Mouse (Mus musculus): ENCODE measurements around the gene Zfp292. TPM values are rescaled to one million over a fixed set of nuclear protein-coding genes. Genes with fewer than 3 reads are reported as not detected.
"Not testable (repeated sequence)": the region's sequence is repeated elsewhere in the genome, so short reads cannot be mapped to it uniquely, and the experiment has no call there.

The Zfp292 gene
- 16.1 and 17.6 TPM in 2 replicates for polyA plus RNA-seq (2016; fragmentation: Nextera tagmentation; extraction: Ambion mirVana)

- WGBS, result under 1% methylated on average over 44 of the region's 44 CpGs
Measured at GRCm38 (mm10) chr4:34882818-34883217, at the start of gene Zfp292. Gene Zfp292 (minus strand): TSS chr4:34882960.

GRCm38 (mm10) chr4:34928386-34928785 lies 45.6 kb upstream of the Zfp292 start:
- not testable (repeated sequence) for H3K27me3 ChIP-seq (ENCODE audit: insufficient read depth, poor library complexity, severe bottlenecking); H3K27ac ChIP-seq; H3K9me3 ChIP-seq; DNase-seq (ENCODE audit: low spot score); H3K36me3 ChIP-seq; H3K4me3 ChIP-seq; H3K4me1 ChIP-seq
- 70% methylated on average over 7 of the region's 7 CpGs for WGBS

More at GRCm38 (mm10) chr4:34882818-34883217, at the start of gene Zfp292:
- DNase-seq (ENCODE audit: low spot score), result peak; percentile 96
- H3K27ac ChIP-seq, result peak within 1 kb of the TSS; percentile 100
- no peaks in the 10 kb centered on the region for H3K27me3 ChIP-seq (ENCODE audit: insufficient read depth, poor library complexity, severe bottlenecking)
- H3K4me3 ChIP-seq, result peak within 1 kb of the TSS; percentile 96
- peaks cover 20% of the 10 kb centered on the region; the same call in 1 of the 2 replicates for H3K4me1 ChIP-seq
- H3K36me3 ChIP-seq, result peaks cover 12% of the 10 kb centered on the region
- H3K9me3 ChIP-seq, result no peaks in the 10 kb centered on the region

GRCm38 (mm10) chr4:34922177-34922870 lies 39.6 kb upstream of the Zfp292 start:
- Histone ChIP-seq H3K4me1 (no peaks in the 10 kb centered on the region), H3K27me3 (ENCODE audit: insufficient read depth, poor library complexity, severe bottlenecking) (no peaks in the 10 kb centered on the region), H3K9me3 (no peaks in the 10 kb centered on the region), H3K36me3 (no peaks in the 10 kb centered on the region), H3K27ac (no peak overlapping the region), H3K4me3 (no peak overlapping the region)
- DNase-seq (ENCODE audit: low spot score), result no peak
- 63% methylated on average over 6 of the region's 6 CpGs for WGBS

- DNase-seq (ENCODE audit: low spot score), result no peak
- no peak overlapping the region for H3K27ac ChIP-seq
- H3K36me3 ChIP-seq, result no peaks in the 10 kb centered on the region
- H3K4me3 ChIP-seq, result no peak overlapping the region
- no peaks in the 10 kb centered on the region for H3K27me3 ChIP-seq (ENCODE audit: insufficient read depth, poor library complexity, severe bottlenecking)
- no peaks in the 10 kb centered on the region for H3K4me1 ChIP-seq
- WGBS, result 74% methylated on average over 7 of the region's 7 CpGs
- H3K9me3 ChIP-seq, result no peaks in the 10 kb centered on the region
Measured at GRCm38 (mm10) chr4:34917400-34917799, 34.6 kb upstream of the Zfp292 start.

- WGBS, result 75% methylated on average over 3 of the region's 3 CpGs
- H3K27me3 ChIP-seq (ENCODE audit: insufficient read depth, poor library complexity, severe bottlenecking), result no peaks in the 10 kb centered on the region
- DNase-seq (ENCODE audit: low spot score), result no peak
- no peaks in the 10 kb centered on the region for H3K9me3 ChIP-seq
- H3K4me3 ChIP-seq, result no peak overlapping the region
- no peaks in the 10 kb centered on the region for H3K4me1 ChIP-seq
- H3K27ac ChIP-seq, result no peak overlapping the region
- no peaks in the 10 kb centered on the region for H3K36me3 ChIP-seq
Measured at GRCm38 (mm10) chr4:34912171-34912570, 29.4 kb upstream of the Zfp292 start.

GRCm38 (mm10) chr4:34911401-34911800 lies 28.6 kb upstream of the Zfp292 start:
- no peaks in the 10 kb centered on the region for H3K9me3 ChIP-seq
- H3K36me3 ChIP-seq, result no peaks in the 10 kb centered on the region
- no peak for DNase-seq (ENCODE audit: low spot score)
- no peak overlapping the region for H3K27ac ChIP-seq
- no peak overlapping the region for H3K4me3 ChIP-seq
- no peaks in the 10 kb centered on the region for H3K27me3 ChIP-seq (ENCODE audit: insufficient read depth, poor library complexity, severe bottlenecking)
- no peaks in the 10 kb centered on the region for H3K4me1 ChIP-seq
- WGBS, result 70% methylated on average over 3 of the region's 3 CpGs

GRCm38 (mm10) chr4:34908127-34908526 lies 25.4 kb upstream of the Zfp292 start:
- H3K27ac ChIP-seq, result no peak overlapping the region
- 86% methylated on average over 7 of the region's 7 CpGs for WGBS
- no peaks in the 10 kb centered on the region for H3K4me1 ChIP-seq
- no peak overlapping the region for H3K4me3 ChIP-seq
- no peak for DNase-seq (ENCODE audit: low spot score)
- H3K27me3 ChIP-seq (ENCODE audit: insufficient read depth, poor library complexity, severe bottlenecking), result no peaks in the 10 kb centered on the region
- no peaks in the 10 kb centered on the region for H3K36me3 ChIP-seq
- H3K9me3 ChIP-seq, result no peaks in the 10 kb centered on the region

- no peaks in the 10 kb centered on the region for H3K36me3 ChIP-seq
- WGBS, result 45% methylated on average over 14 of the region's 14 CpGs
- no peaks in the 10 kb centered on the region for H3K9me3 ChIP-seq
- no peaks in the 10 kb centered on the region for H3K27me3 ChIP-seq (ENCODE audit: insufficient read depth, poor library complexity, severe bottlenecking)
- H3K4me3 ChIP-seq, result 0 out of 2 replicates have a peak overlapping the region, but pooled peaks have one; percentile 12
- H3K4me1 ChIP-seq, result no peaks in the 10 kb centered on the region
- no peak for DNase-seq (ENCODE audit: low spot score)
- no peak overlapping the region for H3K27ac ChIP-seq
Measured at GRCm38 (mm10) chr4:34907026-34907425, 24.3 kb upstream of the Zfp292 start.

- Histone ChIP-seq H3K4me3 (no peak overlapping the region), H3K4me1 (no peaks in the 10 kb centered on the region), H3K27me3 (ENCODE audit: insufficient read depth, poor library complexity, severe bottlenecking) (no peaks in the 10 kb centered on the region), H3K9me3 (no peaks in the 10 kb centered on the region), H3K36me3 (no peaks in the 10 kb centered on the region), H3K27ac (no peak overlapping the region)
- WGBS, result 70% methylated on average over 4 of the region's 4 CpGs
- DNase-seq (ENCODE audit: low spot score), result no peak
Measured at GRCm38 (mm10) chr4:34906151-34906550, 23.4 kb upstream of the Zfp292 start.

- no peak overlapping the region for H3K27ac ChIP-seq
- H3K9me3 ChIP-seq, result no peaks in the 10 kb centered on the region
- no peaks in the 10 kb centered on the region for H3K27me3 ChIP-seq (ENCODE audit: insufficient read depth, poor library complexity, severe bottlenecking)
- DNase-seq (ENCODE audit: low spot score), result no peak
- no peak overlapping the region for H3K4me3 ChIP-seq
- no peaks in the 10 kb centered on the region for H3K4me1 ChIP-seq
- WGBS, result 59% methylated on average over 5 of the region's 5 CpGs
- no peaks in the 10 kb centered on the region for H3K36me3 ChIP-seq
Measured at GRCm38 (mm10) chr4:34905396-34905795, 22.6 kb upstream of the Zfp292 start.

GRCm38 (mm10) chr4:34901582-34901981 lies 18.8 kb upstream of the Zfp292 start:
- H3K27ac ChIP-seq; H3K27me3 ChIP-seq (ENCODE audit: insufficient read depth, poor library complexity, severe bottlenecking); H3K9me3 ChIP-seq; DNase-seq (ENCODE audit: low spot score); H3K4me3 ChIP-seq; H3K36me3 ChIP-seq; H3K4me1 ChIP-seq: not testable (repeated sequence)
- WGBS, result 53% methylated on average over 3 of the region's 3 CpGs

GRCm38 (mm10) chr4:34901166-34901565 lies 18.4 kb upstream of the Zfp292 start:
- no peaks in the 10 kb centered on the region for H3K9me3 ChIP-seq
- no peaks in the 10 kb centered on the region for H3K27me3 ChIP-seq (ENCODE audit: insufficient read depth, poor library complexity, severe bottlenecking)
- WGBS, result 70% methylated on average over 4 of the region's 4 CpGs
- H3K27ac ChIP-seq, result no peak overlapping the region
- H3K36me3 ChIP-seq, result no peaks in the 10 kb centered on the region
- no peaks in the 10 kb centered on the region for H3K4me1 ChIP-seq
- DNase-seq (ENCODE audit: low spot score), result no peak
- H3K4me3 ChIP-seq, result no peak overlapping the region

- no peaks in the 10 kb centered on the region for H3K4me1 ChIP-seq
- H3K36me3 ChIP-seq, result no peaks in the 10 kb centered on the region
- no peaks in the 10 kb centered on the region for H3K9me3 ChIP-seq
- H3K27me3 ChIP-seq (ENCODE audit: insufficient read depth, poor library complexity, severe bottlenecking), result no peaks in the 10 kb centered on the region
- H3K4me3 ChIP-seq, result no peak overlapping the region
- 48% methylated on average over 9 of the region's 9 CpGs for WGBS
- DNase-seq (ENCODE audit: low spot score), result no peak
- H3K27ac ChIP-seq, result no peak overlapping the region
Measured at GRCm38 (mm10) chr4:34900155-34900554, 17.4 kb upstream of the Zfp292 start.

GRCm38 (mm10) chr4:34899322-34899721 lies 16.6 kb upstream of the Zfp292 start:
- H3K36me3 ChIP-seq, result no peaks in the 10 kb centered on the region
- 92% methylated on average over 1 of the region's 1 CpGs for WGBS
- H3K27me3 ChIP-seq (ENCODE audit: insufficient read depth, poor library complexity, severe bottlenecking), result no peaks in the 10 kb centered on the region
- no peaks in the 10 kb centered on the region for H3K9me3 ChIP-seq
- H3K27ac ChIP-seq, result no peak overlapping the region
- no peak for DNase-seq (ENCODE audit: low spot score)
- no peaks in the 10 kb centered on the region for H3K4me1 ChIP-seq
- H3K4me3 ChIP-seq, result no peak overlapping the region
